Mouse (Mus musculus): ENCODE measurements around the gene Uroc1.
A peak's percentile ranks its signal among the peaks of the same experiment; 100 is the strongest.

The Uroc1 gene

GRCm38 (mm10) chr6:90350011-90350410 lies 16.9 kb downstream of the Uroc1 start:
- no peak for DNase-seq (ENCODE audit: low read depth, low spot score)

GRCm38 (mm10) chr6:90358142-90358541 lies 25.1 kb downstream of the Uroc1 start:
- no peak for DNase-seq (ENCODE audit: low read depth, low spot score)

GRCm38 (mm10) chr6:90359445-90359844 lies 26.4 kb downstream of the Uroc1 start:
- DNase-seq (ENCODE audit: low read depth, low spot score) = no peak

- peak; percentile 14 for DNase-seq (ENCODE audit: low read depth, low spot score)
These were observed 27.1 kb downstream of the Uroc1 start for GRCm38 (mm10) chr6:90360024-90360781.

- no peak for DNase-seq (ENCODE audit: low read depth, low spot score)
These were observed 28.0 kb downstream of the Uroc1 start for GRCm38 (mm10) chr6:90360922-90361614.

GRCm38 (mm10) chr6:90363301-90363700 lies 30.2 kb downstream of the Uroc1 start:
- no peak for DNase-seq (ENCODE audit: low read depth, low spot score)

GRCm38 (mm10) chr6:90368976-90369724 lies 36.1 kb downstream of the Uroc1 start, which contains the start of gene Zxdc:
Gene Zxdc (plus strand): TSS chr6:90369492.
- DNase-seq (ENCODE audit: low read depth, low spot score) = peak; percentile 93

DNA sequence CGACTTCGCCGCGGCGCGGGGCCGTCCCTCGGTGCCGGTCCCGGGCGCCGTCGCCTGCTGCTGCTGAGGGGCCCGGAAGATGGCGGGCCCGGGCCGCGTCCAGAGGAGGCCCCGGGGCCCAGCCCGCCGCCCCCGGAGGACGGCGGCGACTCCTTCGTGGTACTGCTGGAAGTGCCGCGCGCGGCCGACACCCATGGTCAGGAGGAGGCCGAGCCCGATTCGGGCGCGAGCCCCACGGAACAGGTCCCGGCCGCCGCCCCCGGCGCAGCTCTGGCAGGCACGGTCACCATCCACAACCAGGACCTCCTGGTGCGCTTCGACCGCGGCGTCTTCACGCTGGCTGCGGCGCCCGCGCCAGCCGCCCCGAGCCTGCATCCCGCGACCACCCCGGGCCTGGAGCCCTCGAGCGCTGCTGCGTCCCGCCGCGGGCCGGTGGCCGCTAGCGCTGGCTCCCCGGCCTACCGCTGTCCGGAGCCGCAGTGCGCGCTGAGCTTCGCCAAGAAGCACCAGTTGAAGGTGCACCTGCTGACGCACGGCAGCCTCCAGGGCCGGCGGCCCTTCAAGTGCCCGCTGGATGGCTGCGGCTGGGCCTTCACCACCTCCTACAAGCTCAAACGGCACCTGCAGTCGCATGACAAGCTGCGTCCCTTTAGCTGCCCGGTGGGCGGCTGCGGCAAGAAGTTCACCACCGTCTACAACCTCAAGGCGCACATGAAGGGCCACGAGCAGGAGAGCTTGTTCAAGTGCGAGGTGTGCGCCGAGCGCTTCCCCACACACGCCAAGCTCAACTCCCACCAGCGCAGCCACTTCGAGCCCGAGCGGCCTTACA lies 36.9 kb downstream of the Uroc1 start:
- DNase-seq (ENCODE audit: low read depth, low spot score) = peak; percentile 8

DNA sequence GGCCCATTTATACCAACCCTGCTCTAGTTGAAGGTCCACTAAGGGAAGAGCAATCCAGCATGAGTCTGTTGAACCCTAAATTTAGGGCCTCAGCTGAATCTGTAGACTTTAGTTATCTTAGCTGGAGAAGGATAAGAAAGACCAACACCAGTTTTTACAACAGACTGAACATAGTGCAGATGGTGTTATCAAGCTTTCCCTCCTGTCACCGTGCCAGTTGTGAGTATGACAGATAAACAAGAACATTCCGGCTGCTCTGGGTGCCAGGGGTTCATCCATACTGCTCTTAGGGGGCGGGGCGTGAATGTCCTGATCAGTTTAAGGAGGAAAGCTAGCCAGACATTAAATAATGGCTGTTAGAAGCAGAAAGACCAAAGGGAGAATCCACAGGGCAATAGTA lies 41.6 kb downstream of the Uroc1 start:
- no peak for DNase-seq (ENCODE audit: low read depth, low spot score)

- no peak for DNase-seq (ENCODE audit: low read depth, low spot score)
These were observed 44.6 kb downstream of the Uroc1 start for GRCm38 (mm10) chr6:90377708-90378107.

DNA sequence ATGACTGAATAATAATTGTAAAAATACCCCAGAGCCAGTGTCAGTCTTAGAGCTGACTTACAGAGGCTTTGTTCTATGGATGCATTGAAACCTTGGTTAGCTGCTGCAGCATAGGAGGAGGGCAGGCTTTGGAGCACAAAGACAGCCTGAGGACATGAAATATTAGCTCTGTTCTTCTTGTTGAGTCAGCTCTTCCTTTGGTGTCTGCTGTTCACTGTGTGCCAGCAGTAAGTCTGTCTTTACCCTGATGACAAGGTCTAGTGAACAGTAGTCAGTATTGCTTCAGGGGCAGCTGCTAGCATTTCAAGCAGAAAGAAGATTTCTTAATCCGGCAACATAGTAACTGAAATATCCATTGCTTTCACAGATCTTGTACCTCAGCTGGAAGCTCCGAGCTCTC lies 48.4 kb downstream of the Uroc1 start:
- DNase-seq (ENCODE audit: low read depth, low spot score) = no peak

GRCm38 (mm10) chr6:90390629-90391028 lies 57.5 kb downstream of the Uroc1 start:
- DNase-seq (ENCODE audit: low read depth, low spot score) = no peak

GRCm38 (mm10) chr6:90393948-90394347 lies 60.9 kb downstream of the Uroc1 start:
- DNase-seq (ENCODE audit: low read depth, low spot score) = no peak

DNA sequence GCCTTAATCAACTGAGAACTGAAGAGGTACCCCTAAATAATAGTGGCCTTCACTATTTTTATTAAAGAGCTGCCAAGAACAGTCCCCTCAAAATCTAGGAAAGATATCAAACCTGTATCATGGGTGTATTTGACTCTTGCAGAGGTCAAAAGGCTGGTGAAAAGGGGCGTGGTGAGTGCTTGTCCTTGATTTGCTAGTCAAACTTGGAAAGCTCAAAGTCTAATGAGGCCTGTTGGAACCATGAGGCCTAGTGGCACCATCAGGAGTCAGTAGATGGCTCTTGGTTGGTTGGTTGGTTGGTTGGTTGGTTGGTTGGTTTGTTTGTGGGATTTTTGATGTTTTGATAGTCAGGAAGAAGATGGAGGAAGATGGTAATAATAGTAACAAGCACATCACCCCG lies 62.7 kb downstream of the Uroc1 start:
- DNase-seq (ENCODE audit: low read depth, low spot score) = no peak

- DNase-seq (ENCODE audit: low read depth, low spot score) = no peak
These were observed 64.2 kb downstream of the Uroc1 start for GRCm38 (mm10) chr6:90397291-90397690.

DNA sequence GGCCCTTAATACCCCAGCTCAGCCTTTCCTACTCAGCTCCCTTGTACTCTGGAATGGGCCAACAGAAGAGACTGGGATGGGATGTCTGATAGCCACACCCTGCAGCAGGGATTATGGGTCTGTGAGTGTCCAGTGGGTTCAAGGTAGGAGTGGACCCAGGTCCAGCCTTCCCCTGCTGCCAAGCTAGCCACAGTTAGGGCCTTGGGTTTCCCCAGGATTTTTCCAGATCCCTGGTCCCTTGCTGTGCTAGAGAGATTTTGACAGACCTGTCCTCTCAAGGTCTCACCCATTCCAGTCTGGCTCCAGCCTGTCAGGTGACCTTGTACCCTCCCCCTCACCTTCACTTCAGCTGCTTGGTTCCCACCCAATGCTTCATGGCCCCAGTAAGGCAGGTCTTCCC lies 75.5 kb downstream of the Uroc1 start:
- DNase-seq (ENCODE audit: low read depth, low spot score) = no peak

DNA sequence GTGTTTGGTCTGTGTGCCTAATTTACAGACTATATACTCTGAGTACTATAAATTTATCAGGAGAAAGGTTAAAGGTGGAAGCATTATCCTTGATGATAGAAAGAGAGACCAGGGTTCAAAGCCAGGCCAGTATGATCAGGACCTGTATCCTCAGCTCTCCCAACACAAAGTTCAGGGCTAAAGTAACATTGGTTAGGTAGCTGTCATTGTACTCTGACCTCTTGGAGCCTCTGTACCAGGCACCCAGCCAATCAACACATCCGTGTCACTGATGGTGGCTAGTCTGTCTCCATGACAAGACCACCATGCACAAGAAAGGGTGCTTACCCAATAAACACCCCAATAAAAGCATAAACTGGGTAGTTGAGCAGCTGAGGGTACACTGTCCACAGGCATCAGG lies 77.9 kb downstream of the Uroc1 start:
- no peak for DNase-seq (ENCODE audit: low read depth, low spot score)

DNA sequence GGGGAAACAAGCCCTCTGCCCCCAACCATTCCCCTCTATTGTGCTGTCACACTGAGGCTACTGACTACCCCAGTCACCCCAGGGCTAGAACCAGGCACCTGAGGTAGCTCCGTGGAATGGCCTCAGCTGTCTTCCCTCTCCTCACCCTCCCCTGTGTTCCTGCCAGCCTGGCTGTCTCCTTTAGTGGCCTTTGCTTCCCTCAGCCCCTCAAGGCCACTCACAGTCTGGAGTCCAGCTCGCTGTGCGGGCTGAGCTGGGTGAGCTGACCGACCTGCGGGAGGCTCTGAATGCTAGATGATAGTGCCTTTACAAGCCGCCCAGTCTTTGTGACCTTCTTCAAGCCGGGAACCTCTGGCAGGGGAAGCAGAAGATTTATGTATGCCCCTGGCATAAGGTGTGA lies 78.8 kb downstream of the Uroc1 start:
- no peak for DNase-seq (ENCODE audit: low read depth, low spot score)

All from retina, postnatal 7 days (tissue).